Mouse (Mus musculus) adipocyte (in vitro differentiated cells): Measurements from ENCODE around the gene Amt.
"Not testable (repeated sequence)": the region's sequence is repeated elsewhere in the genome, so short reads cannot be mapped to it uniquely, and the experiment has no call there.

ENCODE experiments used
- DNase-seq: peaks from one replicate; pipeline ENCODE4 v3.0.0-alpha.2; 2016; ENCODE audit warnings: low spot score

The Amt gene

DNA sequence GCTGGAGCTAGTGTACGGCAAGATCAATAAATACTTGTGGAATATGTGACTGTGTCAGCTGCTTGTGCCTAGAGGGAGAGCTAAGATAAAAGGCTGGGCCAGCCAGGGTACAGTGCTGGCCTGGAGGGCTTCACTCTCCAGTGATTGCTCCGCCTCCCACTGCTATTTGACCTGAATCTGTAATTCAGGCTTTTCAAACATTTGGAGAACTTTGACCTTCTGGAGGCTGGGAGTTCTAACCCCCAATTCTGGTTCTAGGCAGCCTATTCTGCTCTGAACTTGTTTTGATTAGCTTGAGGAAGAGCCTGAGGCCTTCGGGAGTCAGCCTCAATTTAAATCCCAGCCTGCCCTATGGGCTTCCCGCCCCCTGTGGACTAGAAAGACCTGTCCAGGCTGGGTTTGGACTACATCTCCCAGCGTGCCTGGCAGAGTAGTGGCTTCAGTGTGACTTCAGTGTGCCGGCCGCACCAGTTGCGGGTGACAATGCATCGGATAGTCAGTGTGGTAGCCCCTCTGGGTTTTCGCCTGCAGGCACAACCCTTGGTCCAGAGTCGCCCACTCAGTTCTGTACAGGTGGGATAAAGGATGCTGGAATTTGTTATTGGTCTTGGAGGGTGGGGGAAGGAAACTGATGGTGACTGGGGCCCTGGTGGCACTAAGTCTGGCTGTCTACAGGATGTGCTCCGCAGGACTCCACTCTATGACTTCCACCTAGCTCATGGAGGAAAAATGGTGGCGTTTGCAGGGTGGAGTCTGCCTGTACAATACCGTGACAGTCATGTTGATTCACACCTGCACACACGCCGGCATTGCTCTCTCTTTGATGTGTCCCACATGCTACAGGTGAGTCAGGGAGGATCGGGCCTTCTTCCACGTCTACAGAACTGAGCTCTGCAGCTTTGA is at the start of gene Amt:
TSS of gene Amt (plus strand) at position 401 of the 903 bp plus-strand sequence.
- peak; percentile 44 for DNase-seq

DNA sequence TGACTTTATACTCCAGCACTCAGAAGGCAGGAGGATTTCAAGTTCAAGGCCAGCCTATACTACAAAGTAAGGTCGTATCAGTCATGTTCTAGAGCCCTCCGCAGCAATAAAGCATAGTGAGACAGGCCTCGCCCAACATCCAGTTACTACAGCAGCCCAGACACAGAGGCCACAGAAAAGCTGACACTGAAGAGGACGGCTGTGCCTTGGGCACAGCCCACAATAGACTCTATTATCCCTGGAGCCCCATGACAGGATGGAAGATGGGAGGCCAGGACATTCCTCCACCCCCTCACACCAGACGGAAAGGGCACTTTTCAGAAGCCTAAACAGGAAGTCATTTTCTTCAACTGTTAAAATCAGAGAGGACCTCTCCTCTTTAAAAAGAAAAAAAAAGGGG is 47.7 kb upstream of the Amt start:
- DNase-seq: no peak

DNA sequence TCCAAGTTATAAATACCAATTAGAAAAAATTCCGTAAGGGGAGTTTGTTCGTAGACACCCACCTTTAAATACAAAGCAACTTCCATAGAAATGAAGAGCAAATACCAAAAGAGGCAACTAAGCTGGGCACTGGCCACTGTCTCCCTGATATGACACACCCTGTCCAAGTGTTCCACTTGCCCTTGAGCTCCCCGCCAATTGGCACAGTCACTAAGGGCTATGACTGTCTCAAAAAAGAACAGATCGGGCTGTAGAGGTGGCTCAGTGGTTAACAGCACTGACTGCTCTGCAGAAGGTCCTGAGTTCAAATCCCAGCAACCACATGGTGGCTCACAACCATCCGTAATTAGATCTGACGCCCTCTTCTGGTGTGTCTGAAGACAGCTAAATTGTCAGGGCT is 44.8 kb upstream of the Amt start:
- DNase-seq: no peak

DNA sequence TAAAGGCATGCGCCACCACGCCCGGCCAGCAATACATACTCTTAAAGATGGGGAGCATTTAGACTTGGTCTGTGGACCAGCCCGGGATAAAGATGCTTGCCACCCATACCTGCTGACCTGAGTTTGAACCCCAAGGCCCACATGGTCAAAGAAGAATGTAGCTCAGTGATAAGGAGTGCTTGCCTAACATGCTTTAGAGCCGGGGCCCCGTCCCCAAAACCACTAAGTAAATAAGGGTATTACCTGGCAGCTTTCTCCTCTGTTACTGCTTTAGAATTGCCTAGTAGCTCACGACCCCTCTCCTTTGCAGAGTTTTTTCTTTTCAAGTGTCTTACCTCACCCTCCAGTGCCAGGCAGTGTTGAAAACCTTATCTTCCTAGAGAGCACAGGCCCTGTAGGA is 43.9 kb upstream of the Amt start:
- no peak for DNase-seq

DNA sequence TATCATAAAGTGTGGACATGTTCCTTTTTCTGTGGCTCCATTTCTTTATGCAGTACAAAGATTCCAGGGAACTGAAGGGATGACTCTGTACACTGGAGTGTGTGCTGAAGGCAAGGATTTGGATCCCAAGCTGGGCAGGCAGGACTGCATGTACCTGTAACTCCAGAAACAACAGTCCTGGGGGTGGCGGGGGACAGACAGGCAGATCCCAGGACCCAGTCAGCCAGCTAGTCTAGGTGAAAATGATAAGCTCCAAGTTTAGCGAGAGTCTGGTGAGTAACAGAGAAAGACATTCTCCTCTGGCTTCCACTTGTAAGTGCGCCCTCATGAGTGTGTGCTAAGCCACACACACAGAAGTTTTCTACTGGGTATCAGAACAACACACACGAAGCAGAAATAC is 36.1 kb upstream of the Amt start:
- no peak for DNase-seq

DNA sequence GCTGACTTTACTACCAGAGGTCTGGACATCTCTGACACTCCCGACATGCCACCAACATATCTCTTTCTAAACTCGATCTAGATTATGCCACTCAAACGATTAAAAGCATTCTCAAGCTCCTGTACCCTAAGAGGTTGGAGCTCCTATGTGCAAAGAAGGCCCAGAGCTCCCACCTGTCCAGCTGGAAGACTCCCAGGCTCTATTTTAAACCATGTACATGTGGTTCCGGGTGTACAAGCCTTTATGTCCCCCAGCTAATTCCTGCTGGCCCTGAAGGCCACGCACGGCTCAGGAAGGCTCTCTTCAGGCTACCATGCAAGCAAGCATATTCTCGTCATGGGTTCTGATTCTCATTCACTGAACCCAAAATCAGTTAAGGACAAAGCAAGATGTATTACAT is 34.8 kb upstream of the Amt start:
- no peak for DNase-seq

DNA sequence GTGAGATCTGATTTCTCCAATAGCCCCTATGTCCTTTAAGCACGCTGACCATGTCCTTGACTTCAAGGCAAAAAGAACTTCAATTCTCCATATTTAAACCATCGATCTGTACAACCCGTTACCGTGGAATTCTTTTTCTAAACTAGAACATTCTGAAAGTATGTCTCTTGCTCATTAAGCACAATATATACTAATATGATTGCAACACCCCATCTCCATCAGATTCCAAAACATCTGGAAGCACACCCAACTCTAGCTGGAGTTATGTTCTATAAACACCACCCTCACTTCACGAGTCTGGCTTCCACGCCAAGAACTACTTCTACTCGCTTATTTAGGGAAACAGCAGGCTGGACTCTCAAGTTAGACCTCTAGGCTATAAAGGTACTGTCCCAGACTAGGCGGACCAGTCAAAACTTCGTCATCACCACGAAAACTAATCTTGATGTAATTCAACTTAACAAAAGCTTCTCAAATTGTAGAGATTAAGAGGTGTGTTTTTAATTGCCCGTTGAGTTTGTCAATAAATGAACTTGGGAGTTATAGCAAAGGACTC is 34.1 kb upstream of the Amt start:
- DNase-seq: peak; percentile 48

DNA sequence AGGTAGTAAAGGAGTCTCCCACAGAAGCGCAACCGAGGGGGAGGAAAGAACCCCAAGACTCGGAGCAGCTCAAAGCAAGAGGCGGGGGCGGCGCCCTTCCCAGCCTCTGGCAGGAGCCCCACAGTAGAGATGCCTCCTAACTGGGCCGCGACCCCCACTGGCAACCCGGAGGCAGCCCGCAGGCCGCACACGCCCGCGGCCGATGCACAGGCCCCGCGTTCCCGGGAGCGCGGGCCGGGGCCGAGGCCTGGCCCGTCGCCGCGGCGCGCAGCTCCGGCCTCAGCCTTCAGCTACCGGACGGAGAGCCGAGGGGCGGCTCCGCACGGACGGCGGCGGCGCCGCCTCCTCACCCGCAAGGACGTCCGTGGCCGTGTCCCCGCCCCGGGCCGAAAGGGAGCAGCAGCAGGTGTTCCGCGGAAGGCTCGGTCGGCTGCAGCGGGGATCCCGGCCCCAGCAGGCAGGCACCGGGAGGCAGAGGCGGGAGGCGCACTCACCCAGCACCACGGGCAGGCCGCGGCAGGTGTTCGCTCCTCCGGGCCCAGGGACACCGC is 33.4 kb upstream of the Amt start:
- peak; percentile 45 for DNase-seq

DNA sequence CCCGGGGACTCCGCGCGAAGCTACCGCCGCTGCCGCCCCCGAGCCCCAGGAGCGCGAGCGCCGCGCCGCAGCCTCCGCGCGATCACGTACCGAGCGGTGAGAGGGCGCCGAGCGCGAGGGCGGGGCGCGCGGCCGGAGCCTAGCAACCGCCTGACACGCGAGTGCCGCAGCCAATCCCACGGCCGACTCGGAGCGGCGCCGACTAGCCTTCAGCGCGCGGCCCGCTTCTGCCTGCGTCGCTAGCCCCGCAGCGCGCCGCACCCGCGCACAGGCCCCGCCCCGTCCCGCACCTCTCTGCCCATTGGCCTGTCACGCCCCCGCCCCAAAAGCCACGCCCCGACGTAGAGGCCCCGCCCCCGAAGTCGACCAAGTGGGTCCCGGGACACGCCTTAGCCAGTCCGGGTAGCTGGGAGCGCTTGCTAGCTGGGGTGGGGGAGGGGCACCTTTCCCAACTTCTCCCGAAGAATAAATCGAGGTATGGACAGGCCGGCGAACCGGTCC is 32.9 kb upstream of the Amt start, which contains the start of gene Dag1:
TSS of gene Dag1 (minus strand) at position 269 of the 501 bp plus-strand sequence.
- DNase-seq: peak; percentile 91

DNA sequence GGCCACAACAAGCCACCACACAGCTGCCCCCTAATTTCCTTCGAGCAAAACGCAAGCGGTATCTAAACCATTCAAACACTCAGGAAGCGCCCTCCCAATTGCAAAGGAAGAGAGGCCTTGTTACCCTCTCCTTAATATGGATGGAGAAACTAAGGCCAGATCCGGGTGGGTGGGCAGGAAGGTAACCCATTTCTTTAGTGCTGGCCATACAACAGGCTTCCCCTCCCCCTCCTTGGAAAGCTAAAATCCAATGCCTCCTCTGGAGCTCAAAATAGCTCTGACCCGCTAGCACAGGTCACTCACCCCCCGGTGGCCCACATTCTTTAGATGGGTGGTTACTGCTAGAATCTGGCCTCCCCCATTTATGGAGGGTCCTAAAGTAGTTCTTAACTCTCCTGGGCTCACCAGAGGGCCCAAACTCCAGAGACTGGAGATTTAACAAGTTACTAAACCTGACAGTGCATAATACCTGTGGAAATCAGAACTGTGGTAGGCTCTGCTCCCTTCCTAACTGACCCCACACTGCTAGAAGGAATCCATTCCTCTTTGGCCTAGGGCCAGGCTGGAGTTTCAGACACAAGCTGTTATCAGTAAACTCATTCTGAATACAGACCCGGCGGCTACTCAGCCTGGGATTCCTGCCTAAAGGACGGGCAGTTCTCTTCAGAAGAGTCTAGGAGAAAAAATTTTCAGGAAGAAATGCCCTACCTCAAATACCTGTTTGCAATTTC is 32.3 kb upstream of the Amt start:
- peak; percentile 55 for DNase-seq

DNA sequence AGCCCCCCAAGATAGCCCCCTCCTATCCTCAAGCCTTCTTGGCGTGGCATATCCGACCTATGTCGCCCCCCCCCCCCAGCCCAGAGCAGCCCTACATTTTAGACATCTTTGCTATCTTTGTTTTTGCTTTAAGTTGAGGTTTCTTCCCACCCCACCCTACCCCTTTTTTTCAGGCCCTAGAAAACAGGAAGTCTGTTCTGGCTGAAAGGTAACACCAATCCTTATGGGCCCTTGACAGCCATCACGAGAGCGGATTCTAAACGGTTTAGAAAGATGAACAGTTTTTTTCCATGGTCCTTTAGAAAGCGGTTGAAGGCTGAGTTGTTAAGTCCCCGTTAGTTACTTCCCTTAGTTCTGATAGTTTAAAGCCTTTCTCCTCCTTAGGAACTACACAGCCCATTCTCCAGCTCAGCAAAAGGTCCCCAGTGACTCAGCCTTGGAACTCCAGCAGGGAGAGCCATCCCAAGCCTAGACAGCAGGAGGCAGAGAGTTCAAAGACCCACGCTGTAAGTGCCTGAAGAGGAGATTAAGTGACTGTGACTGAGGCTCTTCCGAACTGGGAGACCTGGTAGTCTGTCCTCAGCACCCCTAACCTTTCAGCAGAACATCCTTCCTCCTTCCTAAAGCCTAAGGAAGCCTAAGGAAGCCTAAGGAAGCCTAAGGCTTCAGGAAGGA is 30.3 kb upstream of the Amt start:
- DNase-seq: peak; percentile 48

DNA sequence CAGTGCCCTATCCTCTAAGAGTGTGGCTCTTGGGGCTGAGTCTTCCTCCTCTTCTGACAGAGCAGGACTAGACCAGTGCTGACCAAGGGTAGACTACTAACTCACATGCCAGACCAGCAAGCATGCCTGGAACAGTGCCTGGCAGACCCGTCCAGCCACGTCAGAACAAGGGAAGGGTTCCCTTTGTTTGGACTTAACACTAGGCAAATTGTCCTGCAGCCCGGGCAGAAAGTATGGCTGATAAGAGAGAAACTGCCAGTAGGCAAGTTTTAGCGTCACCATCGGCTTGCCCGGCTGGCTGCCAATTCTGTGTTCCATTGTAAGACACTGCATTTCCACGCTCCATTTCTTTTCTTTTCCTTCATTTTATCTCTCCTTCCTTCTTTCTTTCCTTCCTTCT is 29.0 kb upstream of the Amt start:
- DNase-seq: peak; percentile 52

DNA sequence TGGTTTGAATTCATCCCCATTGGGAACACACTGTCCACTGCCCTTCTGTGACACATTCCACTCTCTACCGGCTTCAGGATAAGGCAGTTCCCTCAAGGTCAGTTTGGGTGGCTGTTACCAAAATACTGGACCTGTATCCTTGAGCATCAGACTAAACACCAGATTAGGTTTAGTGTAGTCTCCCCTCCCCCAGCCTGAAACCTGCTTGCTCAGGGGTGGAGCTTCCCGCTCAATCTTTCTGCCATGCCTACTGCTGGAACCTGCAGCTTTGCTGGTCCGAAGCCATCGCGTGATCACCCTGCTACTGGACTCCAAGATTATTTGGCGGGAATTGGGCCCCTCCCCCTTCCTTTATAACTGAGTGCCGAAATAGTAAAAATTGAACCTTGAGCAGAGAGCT is 28.0 kb upstream of the Amt start:
- DNase-seq: not testable (repeated sequence)

DNA sequence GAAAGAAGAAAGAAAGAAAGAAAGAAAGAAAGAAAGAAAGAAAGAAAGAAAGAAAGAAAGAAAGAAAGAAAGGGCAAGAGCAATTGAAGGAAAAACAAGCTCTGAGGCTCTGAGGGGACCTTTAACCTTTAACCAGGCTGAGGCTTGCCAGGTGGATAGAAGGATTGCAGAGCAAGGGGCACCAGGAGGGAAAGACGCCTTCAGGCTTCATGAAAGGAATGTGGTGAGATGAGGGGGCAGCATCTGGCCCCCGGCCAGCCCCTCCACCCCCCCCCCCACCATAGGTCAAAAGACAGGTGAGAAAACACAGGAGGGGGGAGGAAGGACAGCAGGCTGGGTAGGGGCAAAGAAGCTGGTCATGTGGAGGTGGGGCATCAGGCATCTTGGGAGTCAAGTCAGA is 24.7 kb upstream of the Amt start:
- DNase-seq: no peak

DNA sequence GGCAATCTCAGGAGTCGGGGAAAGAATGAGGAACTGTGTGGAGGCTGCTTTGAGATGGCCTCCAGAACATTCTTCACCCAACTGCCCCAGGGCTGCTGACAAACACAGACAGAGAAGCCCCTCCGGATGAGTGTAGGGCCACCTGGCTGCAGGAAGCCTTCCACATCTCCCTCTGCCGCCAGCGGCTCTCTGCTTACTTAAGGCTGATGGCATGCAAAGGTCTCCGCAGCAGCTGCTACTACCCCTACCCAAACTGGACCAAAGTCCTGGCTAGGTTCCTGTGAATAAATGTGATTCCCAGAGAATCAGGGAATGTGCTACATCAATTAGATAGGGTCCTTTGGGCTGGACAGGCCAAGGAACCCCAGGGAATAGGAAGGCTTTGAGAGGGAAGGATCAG is 24.0 kb upstream of the Amt start:
- no peak for DNase-seq

DNA sequence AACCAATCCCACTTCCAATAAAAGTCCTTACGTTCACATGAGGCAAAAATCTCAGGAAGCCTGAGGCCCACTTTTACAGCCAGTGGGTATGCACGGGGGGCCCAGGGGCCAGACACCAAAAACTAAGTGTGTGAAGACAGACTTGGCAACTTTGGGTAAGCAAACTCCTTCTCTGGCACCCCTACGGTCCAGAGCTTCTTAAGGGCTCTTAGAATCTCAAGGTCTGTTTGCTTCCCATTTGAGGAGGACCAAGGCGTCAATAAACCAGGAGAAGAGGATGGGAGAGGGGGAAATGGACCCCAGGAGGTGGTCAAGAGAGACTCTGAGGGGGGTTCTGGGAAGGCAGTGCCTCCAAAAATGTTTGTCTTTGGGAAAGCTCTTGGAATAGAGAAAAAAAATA is 23.2 kb upstream of the Amt start:
- no peak for DNase-seq

DNA sequence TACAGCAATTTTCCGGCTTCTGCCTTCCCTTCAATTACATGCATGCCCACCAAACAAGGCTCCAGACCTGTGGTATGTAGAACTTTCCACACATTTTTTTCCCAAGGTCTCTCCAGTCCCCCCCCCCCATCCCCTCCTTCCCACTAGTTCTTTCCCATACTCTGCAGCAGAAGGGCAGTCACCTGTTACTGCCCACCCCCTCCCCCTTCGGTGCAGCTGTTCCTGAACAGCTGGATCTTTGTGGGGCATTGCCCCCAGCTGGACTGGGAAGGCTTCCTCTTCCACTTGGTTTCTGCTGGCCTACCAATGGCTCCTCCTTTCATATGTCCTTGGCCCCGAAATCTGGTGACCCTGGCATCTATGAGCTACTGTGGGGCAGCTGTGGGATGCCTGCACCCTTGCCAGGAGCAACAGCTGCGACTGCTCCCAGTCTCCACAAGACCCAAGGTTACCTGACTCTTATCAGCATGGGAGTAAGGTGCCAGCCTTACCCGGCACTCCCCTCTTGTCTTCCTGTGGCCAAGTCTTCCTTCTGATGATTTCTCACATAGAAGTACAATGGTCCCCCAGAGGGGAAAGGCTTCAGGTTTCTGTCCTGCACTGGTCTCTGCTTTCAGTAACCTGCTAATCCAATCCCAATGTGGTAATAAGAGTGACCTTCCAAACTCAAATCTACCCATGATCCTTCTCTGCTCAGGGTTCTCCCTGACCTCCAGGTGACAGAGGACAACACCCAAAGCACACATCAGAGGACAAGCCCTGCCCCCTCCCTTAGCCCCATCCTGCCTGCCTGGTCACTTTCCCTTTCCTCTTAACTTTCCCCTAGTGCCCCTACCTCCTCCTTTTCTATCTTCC is 21.9 kb upstream of the Amt start:
- DNase-seq: no peak

DNA sequence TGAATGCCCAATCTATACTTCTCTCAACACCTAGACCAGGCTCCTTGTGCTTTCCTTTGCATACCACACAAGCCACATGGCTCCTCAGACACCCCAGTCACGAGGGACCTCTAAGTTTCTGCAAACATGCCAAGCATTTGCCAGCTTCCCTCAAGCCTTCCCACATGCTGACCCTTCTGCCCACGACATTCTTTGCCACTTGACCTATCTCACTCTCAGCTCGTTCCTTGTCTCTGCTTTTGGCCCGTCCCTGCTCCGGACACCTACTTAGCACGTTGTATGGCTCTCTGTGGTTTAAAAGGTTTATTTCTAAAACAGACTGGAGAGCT is 21.4 kb upstream of the Amt start:
- DNase-seq: no peak

DNA sequence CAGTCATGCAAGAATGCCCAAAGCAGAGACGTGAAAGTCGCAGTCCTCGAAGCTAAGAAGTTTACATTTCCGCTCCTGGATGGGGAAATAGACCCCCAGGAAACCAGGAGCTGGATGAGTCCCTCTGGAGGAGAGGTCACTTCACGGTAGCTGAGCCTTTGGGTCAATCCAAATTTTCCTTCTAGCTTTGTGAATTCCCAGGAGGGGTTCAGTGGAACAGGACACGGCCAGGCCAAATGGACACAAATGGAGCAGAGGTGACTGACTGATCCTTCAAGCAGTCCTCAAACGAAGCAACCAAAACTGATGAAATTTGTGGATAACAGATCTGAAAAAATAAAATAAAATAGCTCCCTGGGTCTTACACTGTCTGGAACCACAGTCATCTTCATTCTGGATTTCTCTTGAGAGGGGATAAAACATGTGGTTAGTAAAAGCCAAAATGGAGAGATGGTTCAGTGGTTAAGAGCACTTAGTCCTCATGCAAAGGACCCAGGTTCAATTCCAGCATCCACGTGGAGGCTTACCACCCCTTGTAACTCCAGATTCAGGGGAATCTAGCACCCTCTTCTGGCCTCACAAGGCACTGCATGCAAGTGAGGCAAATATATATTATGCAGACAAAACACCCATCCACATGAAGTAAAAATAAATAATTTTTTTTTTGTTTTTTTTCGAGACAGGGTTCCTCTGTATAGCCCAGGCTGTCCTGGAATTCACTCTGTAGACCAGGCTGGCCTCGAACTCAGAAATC is 17.8 kb upstream of the Amt start:
- DNase-seq: peak; percentile 70

DNA sequence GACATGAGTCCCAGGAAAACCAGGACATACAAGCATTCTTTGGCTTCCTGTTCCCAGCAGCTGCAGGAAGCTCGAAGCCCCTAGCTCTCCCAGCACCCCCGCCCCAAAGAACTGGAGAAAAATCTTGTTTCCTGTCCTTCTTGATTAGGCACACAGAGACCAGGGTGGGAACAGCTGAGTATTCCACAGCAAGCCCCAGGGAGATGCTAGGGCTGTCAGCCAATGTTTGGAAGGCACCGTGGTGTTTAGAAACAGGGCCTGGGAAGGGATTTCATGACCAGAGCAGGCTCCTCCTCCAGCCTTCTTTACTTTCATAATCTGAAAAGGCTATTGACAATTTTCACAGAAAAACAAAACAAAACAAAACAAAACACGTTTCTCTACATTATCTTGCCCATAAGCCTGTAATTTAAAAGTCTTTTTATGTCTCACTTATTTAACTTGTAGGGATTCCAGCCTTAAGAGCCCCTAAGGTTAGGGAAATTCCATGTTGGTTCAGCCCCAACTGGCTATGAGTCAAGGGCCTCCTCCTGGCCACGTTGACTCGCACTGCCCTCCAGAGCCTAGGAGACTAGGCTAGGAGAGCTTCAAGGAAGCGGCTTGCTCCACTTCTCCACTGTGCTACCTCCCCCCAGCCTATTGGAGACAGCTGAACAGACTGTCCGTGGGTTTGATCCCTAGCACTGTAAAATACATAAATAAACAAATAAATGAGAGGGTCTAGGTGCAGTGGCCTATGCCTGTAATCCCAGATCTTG is 16.4 kb upstream of the Amt start:
- DNase-seq: peak; percentile 96
